ENCODE assay signal across 9 mouse cellular contexts in the genomic region with DNA sequence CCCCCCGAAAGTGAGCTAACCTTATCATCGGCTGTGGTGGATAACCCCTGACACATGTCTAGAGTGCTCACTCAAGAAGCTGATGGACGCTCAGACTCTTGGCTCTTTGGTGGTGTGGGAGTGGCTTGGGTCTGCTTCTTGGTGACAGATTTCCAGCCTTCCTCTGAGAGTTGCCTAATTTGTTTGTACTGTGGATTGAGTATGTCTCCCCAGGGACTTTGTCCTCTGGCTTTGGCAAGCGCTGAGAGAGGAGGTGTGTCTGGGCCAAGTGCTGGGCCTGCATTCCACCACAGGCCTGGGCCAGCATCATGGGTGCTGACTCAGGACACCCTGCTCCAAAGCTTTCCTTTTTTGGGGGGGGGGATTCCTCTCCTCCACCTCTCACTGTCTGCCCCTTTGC. TPM values are rescaled to one million over a fixed set of nuclear protein-coding genes. Genes with fewer than 3 reads are reported as not detected.
DNase-seq lines count a peak whose midpoint lies in the region; ATAC-seq and TF ChIP-seq lines count a peak whose summit lies in the region.
"Had no signal": no experiment of that assay in that cellular context is flagged by ENCODE, and none has a peak within 500 bp of the region (broad histone marks: within the 10 kb centered on the region; RNA-seq: fewer than 3 reads in every experiment).

No protein-coding gene starts in this region.

- H3K36me3 ChIP-seq in liver, embryonic 16.5 days (ENCODE audit: control insufficient read depth, insufficient read depth), result no peaks in the 10 kb centered on the region
- no peaks in the 10 kb centered on the region for H3K36me3 ChIP-seq in forebrain, embryonic 15.5 days

- no peaks in the 10 kb centered on the region for H3K27me3 ChIP-seq in liver, embryonic 16.5 days (ENCODE audit: control insufficient read depth, insufficient read depth, low read depth, low read length)
- no peaks in the 10 kb centered on the region for H3K27me3 ChIP-seq in forebrain, embryonic 15.5 days

- H3K4me3 ChIP-seq in liver, embryonic 16.5 days (ENCODE audit: low read depth, low read length), result no peak overlapping the region
- H3K4me3 ChIP-seq in left cerebral cortex, adult 2 months, result no peak overlapping the region
- no peak overlapping the region for H3K4me3 ChIP-seq in forebrain, embryonic 15.5 days

- H3K27ac ChIP-seq in liver, embryonic 16.5 days (ENCODE audit: low read length), result no peak overlapping the region
- no peak overlapping the region for H3K27ac ChIP-seq in left cerebral cortex, adult 2 months
- H3K27ac ChIP-seq in forebrain, embryonic 15.5 days (replicated peaks), result no peak overlapping the region

- no peak overlapping the region for H3K4me2 ChIP-seq in liver, embryonic 16.5 days (ENCODE audit: low read depth, low read length)
- H3K4me2 ChIP-seq in forebrain, embryonic 15.5 days (replicated peaks), result no peak overlapping the region

- H3K9me3 ChIP-seq in liver, embryonic 16.5 days (replicated peaks; ENCODE audit: control insufficient read depth, low read length), result no peaks in the 10 kb centered on the region
- H3K9me3 ChIP-seq in forebrain, embryonic 15.5 days, result no peaks in the 10 kb centered on the region

- no peak for TF ChIP-seq CTCF in left cerebral cortex, adult 2 months (IDR thresholded peaks at IDR 0.05)

- intact Hi-C loops in left cerebral cortex, adult 2 months (cut with DNase I), result no loop called here

- 43% methylated on average over 4 of the region's 4 CpGs for WGBS in liver, embryonic 16.5 days (ENCODE audit: insufficient replicate concordance)
- WGBS in forebrain, embryonic 15.5 days, result 85% methylated on average over 4 of the region's 4 CpGs

- no peaks in the 10 kb centered on the region for H3K4me1 ChIP-seq in liver, embryonic 16.5 days (ENCODE audit: control insufficient read depth, low read depth, low read length)
- no peaks in the 10 kb centered on the region for H3K4me1 ChIP-seq in forebrain, embryonic 15.5 days

- no peak overlapping the region for H3K9ac ChIP-seq in liver, embryonic 16.5 days (ENCODE audit: low read depth, low read length)
- no peak overlapping the region for H3K9ac ChIP-seq in forebrain, embryonic 15.5 days (replicated peaks)

- DNase-seq in 3134 (ENCODE audit: extremely low read depth, insufficient read length, low spot score) (peak; percentile 77), NIH3T3 (ENCODE audit: low read depth) (peak; percentile 6)
- peak; percentile 93 for DNase-seq in kidney, adult 11 months
- no peak for DNase-seq in left cerebral cortex, adult 2 months (ENCODE audit: extremely low spot score in 1 of 2, low spot score in 2 of 2)
- DNase-seq in natural killer cell, adult 2 months (ENCODE audit: low spot score in 2 of 2), result no peak
- no peak for DNase-seq in spleen, postnatal 4 days (ENCODE audit: low spot score in 2 of 2)
- DNase-seq: thymus, adult 2 months had no signal

- ATAC-seq in liver, embryonic 16.5 days (ENCODE audit: low read depth), result peak; percentile 89
- no peak for ATAC-seq in forebrain, embryonic 15.5 days (replicated peaks)

RNA-seq across cellular contexts. Expression of gene Fam181a, which starts 28.9 kb away (rescaled TPM):
- polyA plus RNA-seq in liver, embryonic 16.5 days (2015; fragmentation: Nextera tagmentation; extraction: Ambion mirVana), result not detected in 2 replicates
- total RNA-seq in left cerebral cortex, adult 2 months (2021), result 1 to 10 TPM; 1.6 to 2.6 TPM
- 4.0 TPM in 2 replicates for polyA plus RNA-seq in forebrain, embryonic 15.5 days (2015; fragmentation: Nextera tagmentation; extraction: Ambion mirVana)
- polyA plus RNA-seq: thymus, adult 2 months had no signal

RNA-seq across cellular contexts. Expression of gene Prima1, which starts 40.0 kb away (rescaled TPM):
- not detected in 2 replicates for polyA plus RNA-seq in liver, embryonic 16.5 days (2015; fragmentation: Nextera tagmentation; extraction: Ambion mirVana)
- 1 to 10 TPM; 4.2 to 6.1 TPM for total RNA-seq in left cerebral cortex, adult 2 months (2021)
- polyA plus RNA-seq in forebrain, embryonic 15.5 days (2015; fragmentation: Nextera tagmentation; extraction: Ambion mirVana), result 0.23 and 0.25 TPM in 2 replicates
- polyA plus RNA-seq: thymus, adult 2 months had no signal

Comparison
In these comparisons a context has a peak if more than half of its experiments do, and no peak if none do; other contexts are left out.
1. DNase-seq: peak in 3134 (single experiment), NIH3T3 (single experiment) and kidney, adult 11 months (single experiment); none in left cerebral cortex, adult 2 months (0 of 2), natural killer cell, adult 2 months (0 of 2) and spleen, postnatal 4 days (0 of 2).